Mouse (Mus musculus) heart, postnatal 0 days (tissue): ENCODE results near the gene Ypel5. TPM values are rescaled to one million over a fixed set of nuclear protein-coding genes. Genes with fewer than 3 reads are reported as not detected.

ENCODE experiments used
- ATAC-seq: fragments of 200-750 bp; cut with Nextera tagmentation; 2 replicates; pipeline ENCODE4 v1.8.0; 2017; ENCODE audit warnings: low read depth, moderate number of reproducible peaks, moderate library complexity; ENCODE audit not compliant: insufficient read depth
- DNase-seq: peaks from one replicate; pipeline ENCODE4 v3.0.0-alpha.2; 2016; ENCODE audit warnings: low spot score
- H3K27ac ChIP-seq: fragments of 300-500 bp; sonication (generic); 2 replicates; pipeline ENCODE4 v1.5.1; 2014; ENCODE audit warnings: low read depth, mild to moderate bottlenecking
- H3K27me3 ChIP-seq: fragments of 300-500 bp; sonication (generic); 2 replicates; pipeline ENCODE4 v1.6.1; 2014; ENCODE audit warnings: low read length, mixed read lengths; ENCODE audit not compliant: control insufficient read depth, insufficient read depth
- H3K36me3 ChIP-seq: fragments of 300-500 bp; sonication (generic); replicated peaks from 2 replicates; pipeline ENCODE4 v1.6.1; 2014; ENCODE audit warnings: low read length, mixed read lengths; ENCODE audit not compliant: control insufficient read depth, insufficient read depth
- H3K4me1 ChIP-seq: fragments of 300-500 bp; sonication (generic); 2 replicates; pipeline ENCODE4 v1.6.1; 2014; ENCODE audit warnings: antibody characterized with exemption; ENCODE audit not compliant: control insufficient read depth, insufficient read depth
- H3K4me2 ChIP-seq: fragments of 300-500 bp; sonication (generic); 2 replicates; pipeline ENCODE4 v1.6.1; 2014; ENCODE audit warnings: low read depth, mild to moderate bottlenecking, low read length, moderate library complexity
- H3K4me3 ChIP-seq: fragments of 300-500 bp; sonication (generic); 2 replicates; pipeline ENCODE4 v1.5.1; 2014; ENCODE audit warnings: low read depth, low read length
- H3K9ac ChIP-seq: fragments of 300-500 bp; sonication (generic); replicated peaks from 2 replicates; pipeline ENCODE4 v1.6.1; 2014; ENCODE audit warnings: low read depth, low read length, mixed read lengths
- H3K9me3 ChIP-seq: fragments of 300-500 bp; sonication (generic); replicated peaks from 2 replicates; pipeline ENCODE4 v1.6.1; 2016; ENCODE audit warnings: low read length; ENCODE audit not compliant: control insufficient read depth
- CTCF ChIP-seq: IDR thresholded peaks from 2 replicates; pipeline ENCODE4 v1.5.1; 2016; ENCODE audit warnings: antibody characterized with exemption, control low read depth, low read depth
- EP300 ChIP-seq: IDR thresholded peaks from 2 replicates; pipeline ENCODE4 v1.6.1; 2016; ENCODE audit warnings: antibody characterized with exemption, low read depth
- WGBS: fragments of 180-500 bp; shearing (Covaris S2); extraction: QIAGEN DNeasy Blood & Tissue Kit; methylation state at CpG from one replicate; pipeline ENCODE4 v1.1.7; 2014; 5-methylcytosine and 5-hydroxymethylcytosine counted together
- polyA plus RNA-seq: library from polyadenylated mRNA; unstranded; fragments of >200 nt; fragmentation: Nextera tagmentation; extraction: Ambion mirVana; gene quantifications from 2 replicates; pipeline ENCODE4 v1.2.1, GENCODE M21; 2015
- total RNA-seq: library from RNA; depleted of rRNA; stranded (reverse); fragments of >200 nt; gene quantifications from 2 replicates; pipeline ENCODE4 v1.2.3, GENCODE M21; 2014; ENCODE audit warnings: low replicate concordance

Ypel5 gene
- total and polyA plus RNA-seq, 2 experiments from 2014 or later, result 39.0 to 63.3 TPM

DNA sequence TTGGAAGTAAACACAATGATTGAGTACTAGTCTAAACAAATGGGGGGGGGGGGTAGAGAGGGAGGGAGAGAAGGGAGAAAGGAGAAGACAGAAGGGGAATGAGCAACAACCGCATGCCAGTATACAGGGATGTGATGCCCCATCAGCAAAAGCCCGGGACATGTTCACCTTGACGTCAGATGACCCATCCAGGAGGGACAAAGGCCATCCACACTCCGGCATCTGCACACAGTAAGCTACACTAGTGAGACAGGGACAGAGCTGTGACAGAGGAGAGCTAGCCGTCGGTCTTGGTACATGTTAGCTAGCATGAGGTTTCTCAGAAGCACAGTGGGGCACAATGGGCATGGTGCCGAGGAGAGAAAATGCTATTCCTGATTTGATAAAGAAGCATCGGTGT lies 7.6 kb upstream of the Ypel5 start:
- TF ChIP-seq CTCF (no peak), EP300 (no peak)

DNA sequence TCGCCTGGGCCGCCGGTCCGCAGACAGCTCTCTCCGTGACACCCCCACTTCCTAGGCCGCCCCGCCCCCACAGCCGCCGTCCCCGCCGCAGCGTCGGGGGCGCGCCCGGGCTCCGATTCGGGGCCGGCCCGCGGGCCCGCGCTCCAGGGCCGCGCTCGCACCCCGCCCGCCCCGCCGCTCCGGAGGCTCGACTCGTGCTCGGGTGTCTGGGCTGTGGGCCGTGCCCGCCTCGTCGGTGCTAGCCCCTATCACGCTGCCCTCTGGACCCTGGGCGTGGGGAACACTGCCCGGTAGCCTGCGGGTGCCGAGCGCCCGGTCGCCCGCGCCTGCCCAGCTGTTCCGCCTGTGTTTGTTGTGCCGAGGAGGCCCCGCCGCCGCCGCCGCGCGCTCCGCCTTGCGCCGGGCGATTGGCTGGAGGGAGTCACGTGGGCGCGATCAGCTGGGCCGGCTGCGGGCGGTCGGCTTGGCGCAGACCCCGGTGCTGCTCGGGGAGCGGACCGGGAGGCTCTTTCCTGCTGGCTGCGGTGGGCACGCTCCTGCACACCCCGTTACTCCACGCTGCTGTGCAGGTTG lies 973 bp downstream of the Ypel5 start:
- WGBS, result under 1% methylated on average over 71 of the region's 77 CpGs
- DNase-seq, result peak; percentile 89

More for the DNA sequence above, 7.6 kb upstream of the Ypel5 start:
- Histone ChIP-seq H3K9ac (no peak overlapping the region), H3K36me3 (no peaks in the 10 kb centered on the region), H3K4me1 (peaks cover 24% of the 10 kb centered on the region), H3K9me3 (no peaks in the 10 kb centered on the region), H3K4me2 (no peak overlapping the region), H3K27ac (no peak overlapping the region), H3K27me3 (no peaks in the 10 kb centered on the region), H3K4me3 (no peak overlapping the region)
- 50% methylated on average over 8 of the region's 8 CpGs for WGBS
- DNase-seq (no peak), ATAC-seq (no peak)

DNA sequence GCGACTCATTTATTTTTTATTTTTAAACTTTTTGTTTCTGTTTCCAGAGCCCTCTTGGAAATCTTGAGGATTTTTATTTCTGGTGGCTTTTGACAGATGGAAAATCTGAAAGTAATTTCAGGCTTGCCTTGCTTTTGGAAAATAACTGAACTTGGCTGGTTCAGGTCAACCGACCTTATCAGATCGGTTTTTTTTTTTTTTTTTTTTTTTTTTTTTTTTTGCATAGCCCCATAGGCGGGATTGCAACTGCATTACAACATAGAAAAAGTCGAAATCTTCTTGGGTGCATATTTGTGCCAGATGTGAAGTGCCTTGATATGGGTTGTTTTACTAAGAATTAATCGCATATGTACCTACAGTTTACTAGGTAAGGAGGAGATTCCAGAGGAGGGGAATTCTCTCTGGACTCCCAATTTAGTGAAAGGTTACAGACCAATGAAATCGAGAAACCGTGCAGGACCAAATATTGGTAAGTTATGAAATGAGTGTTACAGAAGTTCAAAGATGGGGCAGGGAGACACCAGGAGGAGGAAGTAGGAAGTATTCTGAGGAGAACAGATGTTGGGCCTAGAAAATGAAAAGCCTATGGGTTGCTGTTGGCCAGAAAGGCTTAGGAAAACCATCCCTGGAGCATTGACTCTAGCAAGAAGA lies 1.7 kb downstream of the Ypel5 start:
- ATAC-seq (no peak), DNase-seq (no peak)
- Histone ChIP-seq H3K4me1 (peaks cover 14% of the 10 kb centered on the region), H3K9me3 (no peaks in the 10 kb centered on the region), H3K9ac (peak overlapping the region; percentile 98), H3K27ac (peak overlapping the region; percentile 100), H3K4me2 (peak overlapping the region; percentile 81), H3K36me3 (peaks cover 8% of the 10 kb centered on the region; the same call in 1 of the 2 replicates), H3K4me3 (peak overlapping the region; percentile 96), H3K27me3 (no peaks in the 10 kb centered on the region)
- 10% methylated on average over 8 of the region's 8 CpGs for WGBS
- TF ChIP-seq EP300 (no peak), CTCF (no peak)

More for the DNA sequence above, 973 bp downstream of the Ypel5 start:
- Histone ChIP-seq H3K4me1 (peaks cover 14% of the 10 kb centered on the region), H3K9ac (peak overlapping the region; percentile 98), H3K27ac (peak overlapping the region; percentile 100), H3K9me3 (no peaks in the 10 kb centered on the region), H3K36me3 (peaks cover 8% of the 10 kb centered on the region; the same call in 1 of the 2 replicates), H3K27me3 (no peaks in the 10 kb centered on the region), H3K4me2 (peak overlapping the region; percentile 81), H3K4me3 (peak overlapping the region; percentile 96)
- no peak for TF ChIP-seq EP300
- ATAC-seq, result peak; percentile 65

DNA sequence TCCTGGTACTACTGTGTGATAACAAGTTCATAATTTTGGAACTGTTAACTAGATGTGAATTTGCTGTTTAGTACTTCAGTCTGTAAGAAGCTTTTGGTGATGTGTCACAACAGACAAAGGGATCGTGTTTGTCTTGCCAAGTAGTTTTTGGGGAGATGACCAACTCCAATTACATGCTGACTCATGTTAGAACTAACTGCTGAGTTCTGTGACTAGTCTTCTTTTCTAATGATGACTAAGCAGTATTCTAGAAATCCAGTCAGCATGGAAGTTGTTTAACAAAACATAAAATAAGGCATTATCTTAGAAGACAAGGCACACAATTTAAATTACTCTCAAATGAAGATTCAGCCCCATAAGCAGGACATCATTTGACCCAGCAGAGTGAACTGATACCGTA lies 2.7 kb downstream of the Ypel5 start:
- no peak overlapping the region for H3K9ac ChIP-seq
- DNase-seq (no peak), ATAC-seq (no peak)
- no peak overlapping the region for H3K27ac ChIP-seq
- WGBS, result 81% methylated on average over 2 of the region's 2 CpGs
- H3K27me3 ChIP-seq, result no peaks in the 10 kb centered on the region
- H3K4me3 ChIP-seq, result no peak overlapping the region
- H3K36me3 ChIP-seq, result peaks cover 8% of the 10 kb centered on the region; the same call in 1 of the 2 replicates
- H3K4me1 ChIP-seq, result peaks cover 14% of the 10 kb centered on the region
- H3K4me2 ChIP-seq, result no peak overlapping the region
- no peaks in the 10 kb centered on the region for H3K9me3 ChIP-seq
- TF ChIP-seq EP300 (no peak), CTCF (no peak)

DNA sequence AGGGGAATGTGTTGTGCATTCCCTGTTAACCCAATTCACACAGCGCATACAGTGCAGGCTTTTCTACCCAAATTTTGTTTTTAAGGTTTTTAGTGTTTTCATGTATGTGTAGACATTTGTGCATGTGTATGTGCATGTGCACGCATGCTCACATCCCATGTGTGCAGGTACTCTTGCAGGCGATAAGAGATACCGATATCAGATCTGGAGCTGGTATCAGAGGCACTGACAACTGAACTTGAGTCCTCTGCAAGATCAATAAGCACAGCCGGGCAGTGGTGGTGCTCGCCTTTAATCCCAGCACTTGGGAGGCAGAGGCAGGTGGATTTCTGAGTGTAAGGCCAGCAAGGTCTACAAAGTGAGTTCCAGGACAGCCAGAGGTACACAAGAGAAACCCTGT lies 8.1 kb downstream of the Ypel5 start:
- H3K9me3 ChIP-seq, result no peaks in the 10 kb centered on the region
- peaks cover 41% of the 10 kb centered on the region for H3K36me3 ChIP-seq
- TF ChIP-seq CTCF (no peak), EP300 (no peak)
- 94% methylated on average over 6 of the region's 6 CpGs for WGBS
- H3K4me1 ChIP-seq, result peaks cover 6% of the 10 kb centered on the region; the same call in 1 of the 2 replicates
- DNase-seq (no peak), ATAC-seq (no peak)
- no peak overlapping the region for H3K4me3 ChIP-seq
- no peaks in the 10 kb centered on the region for H3K27me3 ChIP-seq
- no peak overlapping the region for H3K27ac ChIP-seq
- H3K4me2 ChIP-seq, result no peak overlapping the region
- H3K9ac ChIP-seq, result no peak overlapping the region
